Mouse (Mus musculus): ENCODE results near the gene Myo10.

GRCm38 (mm10) chr15:25822656-25823055 is 200.3 kb downstream of the Myo10 start:
- TF ChIP-seq CTCF (IDR thresholded peaks at IDR 0.05; ENCODE audit: extremely low read depth, insufficient read depth, low read length) (no peak), POLR2A (IDR thresholded peaks at IDR 0.05; ENCODE audit: extremely low read depth, insufficient read depth, low read length) (no peak)

All from cortical plate, adult 2 months (tissue).